Mouse (Mus musculus) megakaryocyte, embryonic 14.5 days (primary cell): ENCODE data around the gene Mrpl38.

Experiments
- FLI1 ChIP-seq: IDR thresholded peaks from 2 replicates; pipeline ENCODE4 v1.6.1; 2012; ENCODE audit warnings: low read length, inconsistent platforms, mixed read lengths
- GATA1 ChIP-seq: IDR thresholded peaks from 3 replicates; pipeline ENCODE4 v1.6.1; 2012; ENCODE audit warnings: mixed read lengths, low read length, inconsistent platforms, borderline replicate concordance

GRCm38 (mm10) chr11:116145481-116146293 lies 7.0 kb upstream of the Mrpl38 start:
- no peak for TF ChIP-seq GATA1
- no peak for TF ChIP-seq FLI1
